Mouse (Mus musculus): ENCODE results near the gene Ugt1a10.

- TF ChIP-seq POLR2A (IDR thresholded peaks at IDR 0.05; ENCODE audit: control insufficient read depth, extremely low read depth, insufficient read depth, low read length, poor library complexity) (no peak), CTCF (IDR thresholded peaks at IDR 0.05; ENCODE audit: borderline replicate concordance, control insufficient read depth, extremely low read depth, insufficient read depth, low read length, poor library complexity) (no peak)
Observed at GRCm38 (mm10) chr1:88243861-88244260, 188.7 kb downstream of the Ugt1a10 start.
